Mouse (Mus musculus): ENCODE measurements around the gene Tmem205.

Gene Tmem205

DNA sequence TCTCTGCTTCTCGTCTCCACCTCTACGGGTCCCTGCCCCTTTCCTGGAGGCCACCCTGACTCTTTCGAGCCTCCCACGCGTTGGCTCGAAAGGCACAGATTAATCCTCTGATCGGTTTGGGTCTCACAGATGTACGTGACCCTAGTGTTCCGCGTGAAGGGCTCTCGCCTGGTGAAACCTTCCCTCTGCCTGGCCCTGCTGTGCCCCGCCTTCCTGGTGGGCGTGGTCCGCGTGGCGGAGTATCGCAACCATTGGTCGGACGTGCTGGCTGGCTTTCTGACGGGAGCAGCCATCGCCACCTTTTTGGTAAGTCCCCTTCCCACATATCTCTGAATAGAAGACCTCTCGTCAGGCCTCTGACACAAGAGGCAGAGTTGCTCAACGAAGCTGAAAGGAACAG, 16.9 kb upstream of the Tmem205 start:
- peak; percentile 85 for DNase-seq (ENCODE audit: low read depth, low spot score)

DNA sequence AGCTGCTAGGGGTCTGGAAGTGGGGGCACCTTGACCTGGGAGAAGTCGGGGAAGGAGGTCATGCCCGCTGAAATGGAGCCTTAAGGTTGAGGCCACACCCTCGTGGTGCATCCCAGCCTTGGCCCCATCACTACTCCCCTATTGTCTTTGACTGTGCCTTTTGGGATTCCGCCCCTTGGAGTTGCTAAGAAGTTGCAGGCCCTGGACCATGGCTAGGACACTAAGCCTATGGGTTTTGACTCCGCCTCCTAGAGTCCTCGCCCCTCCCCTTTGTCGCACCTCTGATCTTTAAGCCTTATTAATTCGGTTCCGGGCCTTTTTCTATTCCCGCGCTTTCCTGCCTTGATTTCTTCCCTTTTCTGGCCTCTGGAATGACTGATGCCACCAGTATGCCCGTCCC, 16.3 kb upstream of the Tmem205 start:
- DNase-seq (ENCODE audit: low read depth, low spot score), result peak; percentile 72

DNA sequence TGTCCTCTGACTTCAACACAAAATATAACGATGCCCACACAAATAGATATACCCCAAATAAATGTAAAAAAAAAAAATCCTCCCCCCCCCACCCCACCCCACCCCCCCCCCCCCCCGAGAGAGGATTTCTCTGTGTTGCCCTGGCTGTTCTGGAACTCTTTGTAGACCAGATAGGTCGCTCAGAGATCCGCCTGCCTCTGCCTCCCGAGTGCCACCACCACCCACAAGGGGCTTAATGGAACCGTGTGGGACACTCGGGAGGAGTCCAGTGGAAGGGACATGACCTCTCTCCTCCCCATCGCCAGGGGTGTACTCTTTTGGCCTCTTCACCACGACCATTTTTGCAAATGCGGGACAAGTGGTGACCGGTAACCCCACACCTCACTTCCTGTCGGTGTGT, 15.7 kb upstream of the Tmem205 start:
- DNase-seq (ENCODE audit: low read depth, low spot score), result no peak

DNA sequence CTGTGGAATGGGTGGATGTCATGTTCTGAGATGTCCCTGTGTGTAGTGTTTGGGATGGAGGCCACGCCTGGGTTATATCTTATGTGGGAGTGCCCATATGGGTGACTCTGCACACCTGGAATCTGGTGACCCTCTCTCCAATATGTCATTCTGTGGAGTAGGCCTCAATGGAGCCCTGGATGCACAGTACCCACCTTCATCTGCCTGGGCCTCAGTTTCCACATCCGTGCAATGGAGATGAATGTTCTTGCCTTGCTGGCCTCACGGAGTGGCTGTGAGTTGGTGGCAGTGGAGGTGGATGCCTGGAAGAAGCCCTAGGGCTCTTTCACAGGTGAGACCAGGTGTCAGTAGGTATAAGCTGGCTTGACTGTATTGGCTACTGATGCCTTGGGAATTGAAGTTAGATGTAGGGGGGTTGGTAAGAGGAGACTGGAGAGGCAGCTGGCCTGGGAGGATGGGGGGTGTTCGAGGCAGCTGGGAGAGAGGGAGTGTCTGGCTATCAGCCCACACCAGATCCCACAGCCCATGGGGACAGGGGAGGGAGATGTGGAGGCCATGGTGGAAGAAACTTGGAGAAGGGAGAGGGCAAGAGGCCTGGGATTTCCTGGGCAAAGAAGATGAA, 11.0 kb upstream of the Tmem205 start:
- DNase-seq (ENCODE audit: low read depth, low spot score), result no peak

DNA sequence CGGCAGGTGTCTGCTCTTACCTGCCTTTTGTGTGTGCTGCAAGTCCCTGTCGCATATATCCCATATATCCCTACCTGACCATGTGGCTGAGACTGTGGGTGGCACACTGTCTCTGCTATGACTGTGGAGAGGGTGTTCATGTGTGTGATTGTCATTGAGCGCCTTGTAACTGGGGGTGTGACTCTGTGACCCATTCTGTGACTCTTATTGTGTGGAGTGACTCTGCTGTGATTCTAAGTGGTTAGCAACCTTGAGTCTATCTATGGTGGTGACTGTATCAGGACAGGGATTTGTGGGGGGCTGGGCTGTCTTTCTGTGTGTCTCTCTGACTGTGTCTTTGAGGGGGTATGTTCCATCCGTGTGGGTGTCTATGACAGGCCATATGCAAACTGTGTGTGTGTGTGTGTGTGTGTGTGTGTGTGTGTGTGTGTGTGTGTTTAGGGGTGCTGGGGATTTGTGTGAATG, 10.4 kb upstream of the Tmem205 start:
- no peak for DNase-seq (ENCODE audit: low read depth, low spot score)

DNA sequence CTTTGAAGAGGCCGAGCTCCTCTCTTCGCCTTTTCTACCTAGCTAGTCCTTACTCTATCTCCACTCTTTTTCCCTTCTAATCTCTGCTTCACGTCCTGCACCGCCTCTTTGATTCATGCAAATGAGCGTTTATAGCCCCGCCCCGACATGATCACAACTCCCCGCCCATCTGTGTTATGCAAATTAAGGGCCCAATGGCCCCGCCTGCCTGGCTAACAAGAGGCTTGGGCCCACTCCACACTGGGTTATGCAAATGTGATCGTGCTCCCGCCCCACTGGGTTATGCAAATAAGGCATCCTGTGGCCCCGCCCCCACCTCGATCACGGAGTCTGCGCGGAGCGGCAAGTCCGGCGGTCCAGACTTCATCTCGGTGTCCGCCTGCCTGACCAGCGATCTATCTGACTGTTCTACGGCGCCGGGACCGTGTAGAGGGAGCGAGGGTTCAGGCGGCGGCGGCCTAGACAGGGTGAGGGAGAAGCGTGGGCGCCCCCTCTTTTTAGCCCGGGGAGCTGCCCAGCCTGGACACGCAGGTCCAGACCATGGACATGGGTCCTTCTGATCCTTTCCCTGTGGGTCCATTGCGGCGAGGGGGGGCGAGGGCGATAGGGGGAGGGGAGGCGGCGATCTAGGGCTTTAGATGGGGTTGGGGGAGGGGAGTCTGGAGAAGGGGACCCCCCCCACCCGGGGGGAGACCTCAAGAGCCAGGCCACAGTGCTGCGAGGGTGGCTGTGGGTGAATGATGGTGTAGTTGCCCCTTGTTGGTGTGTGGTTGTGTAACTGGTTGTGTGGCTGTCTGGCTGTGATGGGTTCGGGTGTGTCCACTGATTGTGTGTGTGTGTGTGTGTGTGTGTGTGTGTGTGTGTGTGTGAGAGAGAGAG, 9.6 kb upstream of the Tmem205 start, which contains the start of gene Plppr2:
Plppr2 (plus strand) TSS at position 342 of the 879 bp plus-strand sequence.
- DNase-seq (ENCODE audit: low read depth, low spot score), result peak; percentile 99

DNA sequence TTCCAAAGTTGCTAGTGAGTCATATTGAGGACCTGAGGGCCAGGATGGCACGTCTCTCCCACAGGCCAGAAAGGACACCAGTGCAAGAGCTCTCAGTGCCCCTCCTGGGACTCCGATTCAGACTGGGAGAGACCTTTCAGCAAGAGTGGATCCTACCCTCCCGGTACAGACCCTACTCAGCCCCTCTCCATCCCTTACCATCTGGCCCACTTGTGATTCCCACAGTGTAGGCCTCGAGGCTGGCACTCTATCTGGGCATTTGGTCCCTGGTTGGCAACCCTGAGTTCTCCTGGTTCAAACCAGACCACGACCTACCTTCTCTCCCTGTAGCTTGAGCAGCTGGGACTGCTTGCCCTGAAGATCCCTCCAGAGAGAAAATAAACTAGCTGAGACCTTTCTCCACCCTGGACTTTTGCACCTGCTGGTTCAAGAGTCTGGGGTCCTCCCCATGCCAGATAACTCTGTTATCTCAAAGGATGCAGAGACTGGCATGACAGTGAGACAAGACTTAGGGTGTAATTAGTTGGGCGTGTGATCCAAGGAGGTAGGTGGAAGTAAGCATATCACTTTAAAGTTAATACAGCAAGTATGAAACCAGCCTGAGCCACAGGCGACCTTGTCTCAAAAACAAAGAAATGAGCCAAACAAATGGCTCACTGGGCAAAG, 8.2 kb upstream of the Tmem205 start:
- no peak for DNase-seq (ENCODE audit: low read depth, low spot score)

DNA sequence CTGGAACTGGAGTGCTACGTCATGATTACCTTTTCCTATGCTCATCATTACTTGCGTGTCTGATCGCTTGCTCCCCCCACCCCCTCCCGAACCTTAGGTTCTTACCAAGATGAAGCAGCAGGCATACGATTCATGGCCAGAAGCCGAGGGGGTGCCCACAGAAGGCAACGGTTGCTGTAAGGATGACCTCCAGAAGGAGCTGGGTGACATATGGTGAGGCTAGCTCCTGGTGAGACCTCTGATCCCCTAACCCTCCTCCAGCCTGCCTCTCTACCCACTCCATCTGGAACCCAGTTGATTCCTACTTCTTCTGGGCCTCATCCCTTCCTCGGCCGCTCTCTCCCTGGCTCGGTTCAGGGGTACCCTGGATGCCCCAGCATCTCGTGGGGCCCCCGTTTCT, 6.7 kb upstream of the Tmem205 start:
- no peak for DNase-seq (ENCODE audit: low read depth, low spot score)

DNA sequence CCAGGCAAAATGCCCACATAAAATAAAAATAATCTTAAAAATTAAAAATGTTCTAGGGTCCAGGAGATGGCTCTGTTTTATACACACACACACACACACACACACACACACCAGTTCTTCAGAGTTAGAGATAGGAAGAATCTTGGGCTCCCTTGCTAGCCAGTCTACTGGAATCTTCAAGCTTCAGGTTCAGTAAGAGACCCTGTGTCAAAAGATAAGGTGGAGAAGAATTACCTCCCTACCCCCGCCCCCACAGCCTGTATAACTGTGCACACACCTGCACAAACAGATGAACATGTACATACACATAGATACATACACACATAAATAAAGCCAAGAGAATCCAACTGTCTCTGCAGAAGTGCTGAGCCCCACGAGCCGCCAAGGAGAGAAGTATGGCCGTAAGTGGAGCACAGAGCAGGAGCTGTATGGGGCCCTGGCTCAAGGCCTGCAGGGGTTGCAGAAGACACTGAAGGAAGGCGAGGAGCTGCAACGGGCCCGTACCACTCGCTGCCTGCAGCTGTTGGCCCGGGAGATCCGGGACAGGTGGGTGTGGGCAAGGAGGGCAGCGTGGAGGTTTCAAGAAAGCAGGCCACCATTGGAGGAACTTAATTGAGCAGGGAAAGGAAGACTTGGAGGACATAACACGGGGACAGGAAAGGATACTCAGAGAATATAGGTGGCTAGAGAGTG, 5.2 kb upstream of the Tmem205 start:
- no peak for DNase-seq (ENCODE audit: low read depth, low spot score)

DNA sequence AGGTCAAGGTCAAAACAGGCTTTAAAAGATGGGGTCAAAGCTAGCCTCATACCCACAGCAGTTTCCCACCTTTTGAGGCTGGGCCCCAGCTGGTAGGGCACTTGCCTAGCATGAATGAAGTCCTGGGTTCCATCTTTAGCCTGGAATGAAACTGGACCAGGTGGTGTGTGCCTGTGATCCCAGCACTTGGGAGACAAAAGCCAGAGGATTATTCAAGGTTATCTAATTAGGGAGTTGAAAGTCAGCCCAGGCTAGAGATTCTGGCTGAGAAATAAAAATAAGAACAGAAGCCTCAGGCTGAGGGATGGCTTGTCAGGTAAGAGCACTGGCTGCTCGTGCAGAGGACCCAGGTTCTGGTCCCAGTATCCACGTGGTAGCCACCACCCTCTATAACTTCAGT, 4.7 kb upstream of the Tmem205 start:
- DNase-seq (ENCODE audit: low read depth, low spot score), result no peak

DNA sequence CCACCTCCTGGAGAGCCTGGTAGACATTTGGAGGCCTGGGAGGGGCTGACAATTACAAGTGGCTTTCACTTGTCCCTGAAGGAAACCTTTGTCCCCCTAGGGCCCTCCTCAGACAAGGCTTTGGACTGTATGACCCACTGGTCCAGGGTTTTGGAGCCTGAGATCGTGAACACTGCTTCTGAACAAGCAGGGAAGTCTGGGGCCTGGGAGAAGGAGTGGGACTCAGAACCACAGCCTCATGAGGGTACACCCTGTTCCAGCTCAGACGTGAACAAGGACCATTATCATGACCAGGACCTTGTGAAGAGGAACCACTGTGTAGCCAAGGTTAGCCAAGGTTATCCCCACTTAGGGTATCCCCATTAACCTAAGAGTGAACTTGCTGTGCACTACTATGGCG, 1.9 kb upstream of the Tmem205 start:
- DNase-seq (ENCODE audit: low read depth, low spot score), result no peak

DNA sequence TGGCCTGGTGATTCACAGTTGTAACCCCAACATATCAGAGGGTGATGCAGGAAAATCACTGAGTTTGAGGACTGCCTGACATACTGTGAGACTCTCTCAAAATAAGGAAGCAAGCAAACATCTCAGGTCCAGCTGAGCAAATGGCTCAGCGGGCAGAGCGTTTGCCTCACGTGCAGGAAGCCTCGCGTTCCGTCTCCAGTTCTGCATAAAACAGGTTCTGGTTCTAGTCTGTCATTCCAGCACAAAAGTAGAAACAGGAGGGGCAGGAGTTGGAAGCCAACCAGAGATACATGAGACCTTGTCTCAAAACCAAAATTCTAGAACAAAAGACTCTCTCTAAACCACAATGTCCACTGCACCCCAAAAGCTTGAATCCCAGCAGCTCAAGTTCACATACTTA, 572 bp downstream of the Tmem205 start:
- DNase-seq (ENCODE audit: low read depth, low spot score), result no peak

DNA sequence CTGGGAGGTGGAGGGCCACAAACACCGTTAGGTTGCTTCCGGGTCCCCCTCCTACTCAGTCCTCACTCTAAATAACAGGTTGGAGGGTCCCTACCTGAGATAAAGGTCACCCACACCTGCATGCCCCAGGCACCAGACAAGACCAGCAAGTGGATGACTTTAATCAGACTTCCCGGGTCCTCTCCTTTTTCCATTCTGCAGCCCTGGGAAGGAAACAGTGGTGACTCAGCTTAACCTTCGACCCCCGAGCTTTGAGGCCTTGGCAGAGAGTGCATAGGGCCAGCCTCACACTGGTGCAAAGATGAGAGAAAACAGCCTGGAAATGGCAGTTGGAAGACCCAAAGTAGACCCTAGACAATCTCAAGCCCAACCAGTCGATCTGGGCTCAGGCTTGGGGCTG, 1.2 kb downstream of the Tmem205 start:
- no peak for DNase-seq (ENCODE audit: low read depth, low spot score)

DNA sequence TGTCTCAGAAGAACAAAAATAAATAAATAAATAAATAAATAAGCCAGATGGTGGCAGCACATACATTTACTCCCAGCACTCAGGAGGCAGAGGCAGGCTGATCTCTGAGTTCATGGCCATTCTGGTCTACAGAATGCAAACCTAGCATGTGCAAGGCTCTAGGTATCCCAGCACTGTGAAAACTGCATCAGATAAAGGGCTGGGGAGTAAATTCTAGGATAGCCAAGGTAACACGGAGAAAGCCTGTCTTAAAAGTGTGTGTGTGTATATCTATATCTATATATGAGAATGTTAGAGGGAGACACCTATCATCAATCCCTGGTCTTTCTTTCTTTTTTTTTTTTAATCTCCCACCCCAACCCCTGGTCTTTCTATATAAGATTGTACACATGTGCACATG, 1.9 kb downstream of the Tmem205 start:
- no peak for DNase-seq (ENCODE audit: low read depth, low spot score)

DNA sequence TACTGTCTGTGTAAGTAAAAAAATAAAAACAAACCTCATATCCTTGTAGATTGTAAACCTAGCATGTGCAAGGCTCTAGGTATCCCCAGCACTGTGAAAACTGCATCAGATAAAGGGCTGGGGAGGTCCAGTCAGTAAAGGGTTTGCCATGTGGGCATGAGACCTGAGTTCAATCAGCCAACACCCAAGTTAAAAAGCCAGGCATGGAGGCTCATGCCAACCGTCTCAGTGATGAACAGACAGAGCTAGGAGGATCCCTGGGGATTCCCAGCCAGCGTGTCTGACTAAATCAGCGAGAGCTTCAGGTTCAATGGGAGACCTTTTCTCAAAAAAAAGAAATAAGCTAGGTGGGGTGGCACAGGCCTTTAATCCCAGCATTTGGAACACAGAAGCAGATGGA, 2.3 kb downstream of the Tmem205 start:
- no peak for DNase-seq (ENCODE audit: low read depth, low spot score)

DNA sequence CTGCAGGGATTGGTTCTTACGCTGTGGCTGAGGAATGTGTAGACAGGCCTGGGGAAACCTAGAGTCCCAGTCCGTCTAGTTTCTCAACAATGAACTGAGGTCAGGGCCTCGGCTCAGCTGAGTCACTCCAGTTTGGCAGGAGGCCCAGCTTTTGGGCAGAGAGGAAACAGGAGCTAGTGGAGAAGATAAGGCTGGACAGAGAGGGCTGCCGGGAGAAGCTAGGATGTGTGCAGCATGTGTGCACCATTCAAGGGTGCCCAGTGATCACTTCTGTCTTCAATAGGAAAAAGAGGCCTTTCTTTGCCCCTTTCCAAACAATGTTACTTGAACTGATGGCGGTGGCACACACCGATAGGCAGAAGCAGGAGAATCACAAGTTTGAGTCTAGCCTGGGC, 3.3 kb downstream of the Tmem205 start:
- DNase-seq (ENCODE audit: low read depth, low spot score), result peak; percentile 60

DNA sequence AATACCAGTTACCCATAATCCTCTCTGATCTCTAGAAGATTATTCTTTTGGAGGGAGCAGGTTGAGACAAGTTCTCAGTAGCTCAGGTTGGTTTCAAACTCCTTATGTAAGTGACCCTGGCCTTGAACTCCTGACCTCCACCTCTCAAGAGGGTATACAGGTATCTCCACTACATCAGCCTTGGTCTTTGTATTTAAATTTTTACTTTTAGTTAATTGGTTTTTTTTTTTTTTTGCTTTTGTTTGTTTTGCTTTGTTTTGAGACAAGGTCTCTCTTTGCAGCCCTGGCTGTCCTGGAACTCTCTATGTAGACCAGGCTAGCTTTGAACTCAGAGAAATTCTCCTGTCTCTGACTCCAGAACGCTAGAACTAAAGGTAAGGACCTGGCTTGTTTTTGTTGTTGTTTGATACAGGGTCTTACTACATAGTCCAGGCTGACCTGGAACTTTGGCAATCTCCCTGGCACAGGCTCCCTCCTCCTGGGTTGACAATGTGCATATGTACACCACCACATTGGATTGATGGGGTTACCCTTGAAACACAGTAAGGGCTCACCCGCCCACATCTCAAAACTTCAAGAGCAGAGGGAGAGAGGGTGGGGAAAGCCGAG, 3.8 kb downstream of the Tmem205 start:
- DNase-seq (ENCODE audit: low read depth, low spot score), result no peak

DNA sequence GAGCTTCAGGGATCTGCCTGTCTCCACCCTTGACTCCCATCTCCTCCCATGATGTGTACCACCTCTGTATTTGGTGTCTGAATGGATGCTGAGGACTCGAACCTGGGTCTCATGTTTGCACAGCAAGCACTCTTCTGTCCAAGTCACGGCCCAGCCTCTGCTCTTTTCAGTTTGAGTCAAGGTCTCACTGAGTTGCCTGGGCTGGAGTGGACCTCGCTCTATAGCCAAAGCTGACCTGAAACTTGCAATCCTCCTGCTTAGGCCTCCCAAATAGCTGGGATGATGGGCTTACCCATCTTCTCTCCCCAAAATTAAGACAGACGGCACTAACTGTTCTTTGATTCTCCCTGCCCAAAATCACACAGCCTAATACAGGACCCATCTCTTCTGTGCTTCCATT, 4.3 kb downstream of the Tmem205 start:
- DNase-seq (ENCODE audit: low read depth, low spot score), result no peak

DNA sequence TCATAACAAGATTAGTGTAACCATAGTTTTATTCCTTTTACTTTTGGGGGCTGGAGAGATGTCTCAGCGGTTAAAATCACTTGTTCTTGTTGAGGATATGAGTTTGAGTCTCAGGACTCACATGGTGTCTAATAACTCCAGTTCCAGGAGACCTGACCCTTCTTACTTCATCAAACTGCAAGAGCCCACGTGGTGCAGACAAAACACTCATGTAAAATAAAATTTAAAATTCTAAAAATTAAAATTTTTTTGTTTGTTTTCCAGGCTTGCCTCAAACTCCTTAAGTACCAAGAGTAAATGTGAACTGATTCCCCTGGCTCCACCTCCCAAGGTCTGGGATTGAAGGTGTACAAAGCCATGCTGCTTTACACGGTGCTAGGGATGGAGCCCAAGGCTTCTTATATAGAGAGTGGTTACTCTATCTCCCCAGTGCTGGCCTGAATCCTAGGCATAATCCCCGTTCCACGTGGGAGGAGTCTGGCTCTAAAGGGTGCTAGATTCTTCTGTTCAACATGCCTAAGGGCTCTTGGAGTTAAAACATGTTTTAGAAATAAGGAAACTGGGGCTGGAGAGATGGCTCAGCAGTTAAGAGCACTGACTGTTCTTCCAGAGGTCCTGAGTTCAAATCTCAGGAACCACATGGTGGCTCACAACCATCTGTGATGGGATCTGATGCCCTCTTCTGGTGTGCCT, 8.5 kb downstream of the Tmem205 start:
- no peak for DNase-seq (ENCODE audit: low read depth, low spot score)

DNA sequence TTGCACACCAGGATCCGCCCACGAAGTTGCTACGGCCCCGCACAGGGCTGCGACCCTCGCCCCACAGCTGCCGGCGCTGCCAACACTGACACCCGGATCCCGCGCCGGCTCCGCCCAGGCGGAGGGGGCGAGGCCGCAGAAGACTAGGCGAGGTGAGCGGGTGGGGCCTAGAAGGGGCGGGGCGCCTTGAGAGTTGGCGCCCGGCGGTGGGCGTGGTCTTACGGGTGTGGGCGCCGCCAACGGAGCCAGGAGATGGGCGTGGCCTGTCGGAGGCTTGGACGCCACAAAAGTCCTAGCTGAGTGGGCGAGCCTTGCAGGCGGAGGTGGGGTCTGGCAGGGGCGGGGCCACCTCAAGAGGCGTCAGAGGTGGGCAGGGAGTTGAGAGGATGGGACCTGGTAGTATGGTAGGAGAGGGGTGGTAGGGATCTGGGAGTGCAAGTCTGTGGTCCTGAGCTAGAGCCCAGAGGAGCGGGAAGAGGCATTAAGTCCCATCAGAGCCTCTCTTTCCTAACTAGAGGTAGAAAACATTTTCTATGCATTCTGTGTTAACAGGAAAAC, 9.2 kb downstream of the Tmem205 start, which contains the start of gene Rab3d:
Rab3d (minus strand) TSS at position 158 of the 558 bp plus-strand sequence.
- peak; percentile 99 for DNase-seq (ENCODE audit: low read depth, low spot score)

All from ZHBTc4 (cell line).